Mouse (Mus musculus): ENCODE results near the gene Fbxo24.

The Fbxo24 gene

GRCm38 (mm10) chr5:137562965-137563364 lies 65.8 kb downstream of the Fbxo24 start:
- DNase-seq (ENCODE audit: low spot score in 2 of 2): peak in 1 of 2 experiments; percentile 54

All from frontal cortex, postnatal 36 days (tissue).